Mouse (Mus musculus) testis, adult 2 months (tissue): ENCODE measurements around the gene Mylpf. TPM values are rescaled to one million over a fixed set of nuclear protein-coding genes. Genes with fewer than 3 reads are reported as not detected.

ENCODE experiments used
- H3K27ac ChIP-seq: fragments of 200-500 bp; 2 replicates; pipeline ENCODE4 v1.5.1; 2012; ENCODE audit warnings: low read depth, low read length; ENCODE audit not compliant: control insufficient read depth, insufficient read depth
- H3K27me3 ChIP-seq: fragments of 200-500 bp; 2 replicates; pipeline ENCODE4 v1.6.1; 2012; ENCODE audit warnings: mild to moderate bottlenecking, low read length, moderate library complexity; ENCODE audit not compliant: control insufficient read depth, insufficient read depth
- H3K36me3 ChIP-seq: fragments of 200-500 bp; 2 replicates; pipeline ENCODE4 v1.6.1; 2012; ENCODE audit warnings: mild to moderate bottlenecking, low read length; ENCODE audit not compliant: control insufficient read depth, insufficient read depth
- H3K4me1 ChIP-seq: fragments of 200-500 bp; 2 replicates; pipeline ENCODE4 v1.6.1; 2012; ENCODE audit warnings: low read length; ENCODE audit not compliant: control insufficient read depth, insufficient read depth
- H3K4me3 ChIP-seq: fragments of 200-500 bp; 2 replicates; pipeline ENCODE4 v1.5.1; 2012; ENCODE audit warnings: low read depth, mild to moderate bottlenecking, low read length, moderate library complexity, mixed read lengths; ENCODE audit not compliant: control insufficient read depth
- CTCF ChIP-seq: fragments of 200-500 bp; IDR thresholded peaks from 2 replicates; pipeline ENCODE4 v1.5.1; 2012; ENCODE audit warnings: low read depth, mild to moderate bottlenecking, inconsistent platforms, low read length, moderate library complexity; ENCODE audit not compliant: control insufficient read depth, insufficient read depth, insufficient replicate concordance
- POLR2A ChIP-seq: fragments of 200-500 bp; IDR thresholded peaks from 2 replicates; pipeline ENCODE4 v1.6.1; 2012; ENCODE audit warnings: low read depth, mild to moderate bottlenecking, inconsistent platforms, low read length, moderate library complexity; ENCODE audit not compliant: control insufficient read depth
- polyA plus RNA-seq: library from polyadenylated mRNA; depleted of rRNA; stranded (reverse); fragments of >200 nt; gene quantifications from 2 replicates; pipeline ENCODE4 v1.2.3, GENCODE M21; 2012

Mylpf gene
- polyA plus RNA-seq, 1 experiment, result 1.3 TPM

DNA sequence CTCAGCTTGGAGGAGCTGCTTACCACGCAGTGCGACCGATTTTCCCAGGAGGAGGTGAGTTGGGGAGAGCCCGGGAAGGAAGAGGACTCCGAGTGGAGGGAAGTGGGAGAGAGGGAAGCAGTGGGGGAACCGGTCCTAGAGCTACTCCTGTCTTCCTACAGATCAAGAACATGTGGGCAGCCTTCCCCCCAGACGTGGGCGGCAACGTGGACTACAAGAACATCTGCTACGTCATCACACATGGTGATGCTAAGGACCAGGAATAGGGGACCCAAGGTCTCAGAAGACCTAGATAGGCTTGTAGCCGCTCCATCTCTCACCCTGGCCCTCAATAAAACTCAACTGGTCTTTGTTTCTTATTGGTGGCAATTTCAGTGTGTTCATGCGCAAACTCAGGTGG lies 5.2 kb downstream of the Mylpf start:
- Histone ChIP-seq H3K36me3 (no peaks in the 10 kb centered on the region), H3K4me1 (peaks cover 24% of the 10 kb centered on the region), H3K27me3 (no peaks in the 10 kb centered on the region), H3K27ac (no peak overlapping the region), H3K4me3 (no peak overlapping the region)
- no peak for TF ChIP-seq CTCF
- no peak for TF ChIP-seq POLR2A

GRCm38 (mm10) chr7:127214521-127214920 lies 5.8 kb downstream of the Mylpf start:
- peaks cover 21% of the 10 kb centered on the region for H3K4me1 ChIP-seq
- H3K36me3 ChIP-seq, result no peaks in the 10 kb centered on the region
- no peak overlapping the region for H3K27ac ChIP-seq
- TF ChIP-seq POLR2A, result no peak
- TF ChIP-seq CTCF, result no peak
- H3K4me3 ChIP-seq, result peak overlapping the region; percentile 64
- H3K27me3 ChIP-seq, result no peaks in the 10 kb centered on the region

DNA sequence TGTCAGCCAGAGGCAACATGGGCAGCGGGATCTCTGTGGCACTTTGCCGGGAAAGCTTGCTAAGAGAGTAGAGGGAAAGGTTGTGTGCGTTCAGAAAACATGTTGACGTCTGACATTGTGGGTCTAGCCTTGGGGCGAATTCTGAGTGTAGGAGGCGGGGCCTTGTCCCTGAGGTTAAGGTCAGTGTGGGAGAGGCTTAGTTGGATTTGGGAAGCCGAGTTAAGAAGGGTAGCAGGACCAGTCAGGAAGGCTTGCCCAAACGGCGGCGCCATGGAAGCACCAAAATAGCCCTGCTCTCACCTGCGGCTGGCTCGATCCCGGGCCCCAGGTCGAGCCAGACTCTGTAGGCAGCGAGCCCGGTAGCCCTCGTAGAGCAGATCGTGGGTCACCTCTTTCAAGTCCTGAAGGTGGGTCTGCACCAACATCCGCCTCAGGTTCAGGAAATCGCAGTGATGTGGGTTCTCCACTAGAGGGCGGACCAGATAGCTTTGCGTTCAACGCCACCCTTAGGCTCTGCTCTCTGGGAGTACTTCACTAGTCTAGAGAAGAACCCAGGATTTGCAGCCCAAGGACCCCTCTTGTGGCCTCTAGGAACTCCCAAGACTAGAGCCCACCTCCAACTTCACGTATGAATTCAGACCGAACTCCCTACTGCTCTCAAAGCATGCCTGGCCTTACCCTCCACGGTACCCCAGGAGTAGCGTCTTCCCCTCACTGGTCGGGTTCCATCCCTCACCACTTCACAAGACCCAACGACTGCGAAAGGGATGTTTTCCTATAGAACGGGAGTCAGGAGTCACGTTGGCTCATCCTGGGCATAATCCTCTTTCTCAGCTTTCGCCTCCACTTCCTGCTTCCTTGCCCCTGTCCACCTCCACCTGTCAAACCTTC lies 6.5 kb downstream of the Mylpf start:
- H3K4me3 ChIP-seq, result peak overlapping the region; percentile 64
- TF ChIP-seq POLR2A (no peak), CTCF (peak; percentile 87; the same call in 1 of the 2 replicates)
- H3K27ac ChIP-seq, result 0 out of 2 replicates have a peak overlapping the region, but pooled peaks have one; percentile 20
- peaks cover 21% of the 10 kb centered on the region for H3K4me1 ChIP-seq
- no peaks in the 10 kb centered on the region for H3K36me3 ChIP-seq
- H3K27me3 ChIP-seq, result no peaks in the 10 kb centered on the region

- Histone ChIP-seq H3K36me3 (no peaks in the 10 kb centered on the region), H3K27ac (no peak overlapping the region), H3K4me1 (peaks cover 21% of the 10 kb centered on the region), H3K27me3 (no peaks in the 10 kb centered on the region), H3K4me3 (no peak overlapping the region)
- TF ChIP-seq CTCF, result no peak
- no peak for TF ChIP-seq POLR2A
Measured at GRCm38 (mm10) chr7:127216307-127216706, 7.6 kb downstream of the Mylpf start.

DNA sequence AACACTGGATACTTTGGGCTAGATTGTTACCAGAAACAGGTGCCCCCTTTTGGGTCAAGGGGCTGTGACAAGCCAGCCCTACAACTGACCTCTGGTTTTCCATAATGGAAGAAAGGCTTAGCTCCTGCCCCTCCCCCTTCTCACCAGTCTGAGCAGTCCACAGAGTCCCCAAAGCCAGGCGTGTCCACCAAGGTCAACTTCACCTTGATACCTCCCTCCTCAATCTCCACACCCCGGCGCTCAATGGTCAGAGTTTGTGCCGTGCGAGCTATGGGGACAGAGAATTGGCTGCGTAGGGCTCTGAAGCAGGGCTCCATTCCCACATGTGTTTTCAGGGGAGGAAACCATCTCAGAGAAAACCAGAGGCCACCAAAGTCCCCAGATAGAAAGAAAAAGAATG lies 8.8 kb downstream of the Mylpf start:
- Histone ChIP-seq H3K27me3 (no peaks in the 10 kb centered on the region), H3K4me1 (peaks cover 21% of the 10 kb centered on the region), H3K27ac (no peak overlapping the region), H3K36me3 (no peaks in the 10 kb centered on the region), H3K4me3 (no peak overlapping the region)
- TF ChIP-seq CTCF (no peak), POLR2A (no peak)

- Histone ChIP-seq H3K4me1 (peaks cover 21% of the 10 kb centered on the region), H3K27me3 (no peaks in the 10 kb centered on the region), H3K27ac (no peak overlapping the region), H3K36me3 (no peaks in the 10 kb centered on the region), H3K4me3 (no peak overlapping the region)
- TF ChIP-seq CTCF (no peak), POLR2A (no peak)
Measured at GRCm38 (mm10) chr7:127217901-127218642, 9.4 kb downstream of the Mylpf start.

DNA sequence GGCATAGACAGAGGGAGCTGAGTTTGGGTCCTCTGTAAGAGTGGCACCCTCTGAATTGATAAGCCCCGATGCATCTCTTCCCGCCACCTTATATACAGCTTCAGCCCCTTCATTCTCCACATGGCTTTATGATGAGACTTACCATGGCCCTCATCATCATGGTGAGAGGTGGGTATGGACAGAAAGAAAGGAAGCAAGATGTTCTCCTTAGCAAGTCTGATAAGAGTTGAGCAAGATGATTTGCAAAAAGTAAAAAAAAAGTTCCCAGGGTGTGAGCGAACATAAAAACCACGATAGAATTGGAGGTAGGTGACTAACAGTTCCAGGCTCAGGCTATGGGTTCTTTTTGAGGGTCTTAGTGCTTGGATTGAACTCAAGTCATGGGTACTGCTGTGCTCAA lies 10.0 kb downstream of the Mylpf start:
- Histone ChIP-seq H3K4me3 (no peak overlapping the region), H3K27ac (no peak overlapping the region), H3K36me3 (no peaks in the 10 kb centered on the region), H3K27me3 (no peaks in the 10 kb centered on the region), H3K4me1 (peaks cover 19% of the 10 kb centered on the region)
- no peak for TF ChIP-seq CTCF
- TF ChIP-seq POLR2A, result no peak
